Mouse (Mus musculus) layer of hippocampus, postnatal 25 days (tissue): ENCODE measurements at regions not wholly inside any gene's neighbourhood (a gene's known extent, or its start where the extent isn't known, plus 50 kb on each side); places are given as distances from the start of the nearest gene placed in this dataset.

Experiments used
- DNase-seq, 2 experiments: peaks; one replicate each; pipeline ENCODE4 v3.0.0; 2022; ENCODE audit warnings: mixed read lengths in 2 of 2, low spot score in 1 of 2; ENCODE audit errors: extremely low spot score in 1 of 2

DNA sequence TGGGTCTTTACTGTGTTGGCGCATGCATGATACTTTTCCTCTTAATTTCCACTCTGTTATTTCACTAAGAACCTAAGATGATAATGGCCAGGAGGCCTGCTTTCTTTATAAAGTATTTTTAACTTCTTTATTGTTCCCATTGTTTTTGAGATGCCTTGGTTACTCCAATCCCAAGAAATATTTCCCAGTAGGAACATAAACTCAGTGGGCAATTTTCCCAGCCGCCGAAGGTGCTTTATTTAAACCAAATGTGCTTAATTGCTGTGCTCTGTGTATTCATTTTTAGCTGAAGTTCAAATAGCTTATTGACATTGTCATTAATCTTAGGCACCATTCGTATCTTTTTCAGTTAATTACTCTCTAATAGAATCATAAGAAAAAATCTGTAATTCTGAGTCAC lies 55.1 kb upstream of the Trhde start:
- no peak for DNase-seq

DNA sequence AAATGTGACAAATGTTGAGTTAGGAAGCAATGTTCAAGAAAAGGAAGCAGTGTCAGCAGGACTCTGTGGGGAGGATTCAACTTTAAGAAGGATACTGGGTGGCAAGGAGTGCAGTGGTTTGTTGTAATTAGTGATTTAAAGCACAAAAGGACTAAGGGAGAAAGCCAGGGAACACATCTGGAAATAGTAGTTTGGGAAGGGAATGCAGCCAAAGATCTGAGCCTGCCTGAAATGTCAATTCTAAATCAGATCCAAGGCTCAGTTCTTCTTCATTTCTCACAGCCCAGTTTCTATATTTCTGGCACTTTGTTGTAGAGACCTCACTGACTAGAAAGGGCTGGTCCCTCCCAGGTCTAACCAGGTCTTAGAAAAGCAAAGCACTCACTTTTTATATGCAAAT lies 50.6 kb upstream of the Trhde start:
- DNase-seq = no peak
